Mouse (Mus musculus): ENCODE measurements at regions not wholly inside any gene's neighbourhood (a gene's known extent, or its start where the extent isn't known, plus 50 kb on each side); places are given as distances from the start of the nearest gene placed in this dataset.
A peak's percentile ranks its signal among the peaks of the same experiment; 100 is the strongest.
"Not testable (repeated sequence)": the region's sequence is repeated elsewhere in the genome, so short reads cannot be mapped to it uniquely, and the experiment has no call there.

GRCm38 (mm10) chr14:19080001-19080400, 185.9 kb upstream of the Ube2e2 start:
- H3K4me3 ChIP-seq (ENCODE audit: insufficient read depth, low read depth, low read length); H3K4me1 ChIP-seq (ENCODE audit: control insufficient read depth, insufficient read depth, low read length); H3K27ac ChIP-seq (ENCODE audit: insufficient read depth, low read depth, low read length): not testable (repeated sequence)
- 91% methylated on average over 4 of the region's 4 CpGs for WGBS

- 1% methylated on average over 49 of the region's 49 CpGs for WGBS
- TF ChIP-seq CTCF (IDR thresholded peaks at IDR 0.05; ENCODE audit: insufficient read depth, low read depth, low read length), result peak; percentile 94
- TF ChIP-seq POLR2A (IDR thresholded peaks at IDR 0.05; ENCODE audit: insufficient read depth, low read depth, low read length), result no peak
- Histone ChIP-seq H3K4me3 (ENCODE audit: insufficient read depth, low read depth, low read length) (peak overlapping the region; percentile 50), H3K27ac (ENCODE audit: insufficient read depth, low read depth, low read length) (no peak overlapping the region), H3K4me1 (ENCODE audit: control insufficient read depth, insufficient read depth, low read length) (peaks cover 5% of the 10 kb centered on the region; the same call in 1 of the 2 replicates)
These were observed 148.1 kb upstream of the Ube2e2 start for GRCm38 (mm10) chr14:19041984-19042760.

- WGBS, result 47% methylated on average over 2 of the region's 2 CpGs
- H3K4me3 ChIP-seq (ENCODE audit: insufficient read depth, low read depth, low read length), result no peak overlapping the region
- H3K4me1 ChIP-seq (ENCODE audit: control insufficient read depth, insufficient read depth, low read length), result no peaks in the 10 kb centered on the region
- TF ChIP-seq CTCF (IDR thresholded peaks at IDR 0.05; ENCODE audit: insufficient read depth, low read depth, low read length), result no peak
- TF ChIP-seq POLR2A (IDR thresholded peaks at IDR 0.05; ENCODE audit: insufficient read depth, low read depth, low read length), result no peak
- no peak overlapping the region for H3K27ac ChIP-seq (ENCODE audit: insufficient read depth, low read depth, low read length)
These were observed 126.0 kb upstream of the Ube2e2 start for GRCm38 (mm10) chr14:19020102-19020501.

- TF ChIP-seq CTCF (IDR thresholded peaks at IDR 0.05; ENCODE audit: insufficient read depth, low read depth, low read length), result no peak
- no peak for TF ChIP-seq POLR2A (IDR thresholded peaks at IDR 0.05; ENCODE audit: insufficient read depth, low read depth, low read length)
- H3K4me1 ChIP-seq (ENCODE audit: control insufficient read depth, insufficient read depth, low read length), result no peaks in the 10 kb centered on the region
- 76% methylated on average over 4 of the region's 4 CpGs for WGBS
- no peak overlapping the region for H3K27ac ChIP-seq (ENCODE audit: insufficient read depth, low read depth, low read length)
- no peak overlapping the region for H3K4me3 ChIP-seq (ENCODE audit: insufficient read depth, low read depth, low read length)
These were observed 121.3 kb upstream of the Ube2e2 start for GRCm38 (mm10) chr14:19015406-19015805.

GRCm38 (mm10) chr14:19013558-19013957, 119.5 kb upstream of the Ube2e2 start:
- H3K4me3 ChIP-seq (ENCODE audit: insufficient read depth, low read depth, low read length); H3K4me1 ChIP-seq (ENCODE audit: control insufficient read depth, insufficient read depth, low read length); H3K27ac ChIP-seq (ENCODE audit: insufficient read depth, low read depth, low read length): not testable (repeated sequence)
- WGBS, result 63% methylated on average over 2 of the region's 2 CpGs

- WGBS, result 85% methylated on average over 3 of the region's 3 CpGs
These were observed 89.8 kb upstream of the Ube2e2 start for GRCm38 (mm10) chr14:18983901-18984300.

GRCm38 (mm10) chr14:18963864-18964263, 69.8 kb upstream of the Ube2e2 start:
- no peak for TF ChIP-seq POLR2A (IDR thresholded peaks at IDR 0.05; ENCODE audit: insufficient read depth, low read depth, low read length)
- no peak for TF ChIP-seq CTCF (IDR thresholded peaks at IDR 0.05; ENCODE audit: insufficient read depth, low read depth, low read length)
- 83% methylated on average over 1 of the region's 1 CpGs for WGBS
- H3K27ac ChIP-seq (ENCODE audit: insufficient read depth, low read depth, low read length), result no peak overlapping the region

More at GRCm38 (mm10) chr14:18983901-18984300, 89.8 kb upstream of the Ube2e2 start:
- no peak overlapping the region for H3K27ac ChIP-seq (ENCODE audit: insufficient read depth, low read depth, low read length)
- no peak overlapping the region for H3K4me3 ChIP-seq (ENCODE audit: insufficient read depth, low read depth, low read length)
- TF ChIP-seq POLR2A (IDR thresholded peaks at IDR 0.05; ENCODE audit: insufficient read depth, low read depth, low read length) (no peak), CTCF (IDR thresholded peaks at IDR 0.05; ENCODE audit: insufficient read depth, low read depth, low read length) (no peak)
- H3K4me1 ChIP-seq (ENCODE audit: control insufficient read depth, insufficient read depth, low read length), result no peaks in the 10 kb centered on the region

GRCm38 (mm10) chr14:18963287-18963686, 69.2 kb upstream of the Ube2e2 start:
- WGBS, result 84% methylated on average over 2 of the region's 2 CpGs
- Histone ChIP-seq H3K27ac (ENCODE audit: insufficient read depth, low read depth, low read length) (no peak overlapping the region), H3K4me1 (ENCODE audit: control insufficient read depth, insufficient read depth, low read length) (no peaks in the 10 kb centered on the region), H3K4me3 (ENCODE audit: insufficient read depth, low read depth, low read length) (no peak overlapping the region)
- no peak for TF ChIP-seq CTCF (IDR thresholded peaks at IDR 0.05; ENCODE audit: insufficient read depth, low read depth, low read length)
- TF ChIP-seq POLR2A (IDR thresholded peaks at IDR 0.05; ENCODE audit: insufficient read depth, low read depth, low read length), result no peak

More at GRCm38 (mm10) chr14:18963864-18964263, 69.8 kb upstream of the Ube2e2 start:
- Histone ChIP-seq H3K4me1 (ENCODE audit: control insufficient read depth, insufficient read depth, low read length) (no peaks in the 10 kb centered on the region), H3K4me3 (ENCODE audit: insufficient read depth, low read depth, low read length) (no peak overlapping the region)
